Mouse (Mus musculus): ENCODE data around the gene Prcc. TPM values are rescaled to one million over a fixed set of nuclear protein-coding genes. Genes with fewer than 3 reads are reported as not detected.
A peak's percentile ranks its signal among the peaks of the same experiment; 100 is the strongest.
"Not testable (repeated sequence)": the region's sequence is repeated elsewhere in the genome, so short reads cannot be mapped to it uniquely, and the experiment has no call there.

Gene Prcc
- polyA plus RNA-seq, 1 experiment, result 56.5 TPM

DNA sequence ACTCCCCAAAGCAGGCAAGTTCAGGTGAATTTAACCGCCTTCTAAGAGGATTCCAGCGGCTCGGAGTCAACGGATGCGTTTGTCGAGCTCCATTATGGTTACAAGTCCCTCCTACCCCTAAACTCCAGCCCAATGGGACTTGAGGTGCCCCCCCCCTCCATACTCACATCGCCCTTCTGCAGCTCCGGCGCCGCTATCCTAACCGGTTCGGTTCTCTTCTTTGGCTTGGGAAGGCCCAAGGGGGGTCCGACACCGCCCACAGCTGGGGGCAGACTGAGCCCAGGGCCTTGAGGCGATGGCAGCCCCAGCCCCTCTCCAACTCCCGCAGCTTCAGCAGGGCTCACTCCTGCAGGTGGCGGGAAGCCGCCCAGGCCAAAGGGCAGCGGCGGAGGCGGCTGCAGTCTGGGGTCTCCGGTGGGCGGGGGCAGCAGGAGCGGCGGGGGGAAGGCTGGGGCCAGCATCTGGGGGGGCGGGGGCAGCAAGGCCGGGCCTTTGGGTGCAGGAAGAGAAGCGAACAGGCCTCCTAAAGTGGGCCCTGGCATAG, 628 bp downstream of the Prcc start:
- Histone ChIP-seq H3K27ac (ENCODE audit: control insufficient read depth, insufficient read depth, low read depth, low read length, poor library complexity) (peak overlapping the region; percentile 87), H3K4me1 (ENCODE audit: control insufficient read depth, insufficient read depth, low read length) (peaks cover 1% of the 10 kb centered on the region; the same call in 1 of the 2 replicates), H3K4me3 (replicated peaks; ENCODE audit: control insufficient read depth, low read depth, low read length) (peak overlapping the region; percentile 87)
- WGBS, result 1% methylated on average over 24 of the region's 28 CpGs
- TF ChIP-seq POLR2A (IDR thresholded peaks at IDR 0.05; ENCODE audit: borderline replicate concordance, control insufficient read depth, low read depth, low read length) (0 out of 2 replicates have a peak, but pooled peaks have one; percentile 8), CTCF (IDR thresholded peaks at IDR 0.05; ENCODE audit: control insufficient read depth, insufficient read depth, low read length) (no peak)

- H3K4me1 ChIP-seq (ENCODE audit: control insufficient read depth, insufficient read depth, low read length), result peaks cover 1% of the 10 kb centered on the region; the same call in 1 of the 2 replicates
- TF ChIP-seq CTCF (IDR thresholded peaks at IDR 0.05; ENCODE audit: control insufficient read depth, insufficient read depth, low read length) (no peak), POLR2A (IDR thresholded peaks at IDR 0.05; ENCODE audit: borderline replicate concordance, control insufficient read depth, low read depth, low read length) (no peak)
- H3K27ac ChIP-seq (ENCODE audit: control insufficient read depth, insufficient read depth, low read depth, low read length, poor library complexity), result no peak overlapping the region
- WGBS, result 2% methylated on average over 3 of the region's 3 CpGs
- H3K4me3 ChIP-seq (replicated peaks; ENCODE audit: control insufficient read depth, low read depth, low read length), result peak overlapping the region; percentile 85
Measured at GRCm38 (mm10) chr3:87884291-87884690, 1.1 kb downstream of the Prcc start.

GRCm38 (mm10) chr3:87877730-87878129, 7.7 kb downstream of the Prcc start:
- TF ChIP-seq CTCF (IDR thresholded peaks at IDR 0.05; ENCODE audit: control insufficient read depth, insufficient read depth, low read length), result no peak
- no peak for TF ChIP-seq POLR2A (IDR thresholded peaks at IDR 0.05; ENCODE audit: borderline replicate concordance, control insufficient read depth, low read depth, low read length)
- Histone ChIP-seq H3K27ac (ENCODE audit: control insufficient read depth, insufficient read depth, low read depth, low read length, poor library complexity) (no peak overlapping the region), H3K4me3 (replicated peaks; ENCODE audit: control insufficient read depth, low read depth, low read length) (no peak overlapping the region), H3K4me1 (ENCODE audit: control insufficient read depth, insufficient read depth, low read length) (no peaks in the 10 kb centered on the region)
- WGBS, result 94% methylated on average over 4 of the region's 4 CpGs

DNA sequence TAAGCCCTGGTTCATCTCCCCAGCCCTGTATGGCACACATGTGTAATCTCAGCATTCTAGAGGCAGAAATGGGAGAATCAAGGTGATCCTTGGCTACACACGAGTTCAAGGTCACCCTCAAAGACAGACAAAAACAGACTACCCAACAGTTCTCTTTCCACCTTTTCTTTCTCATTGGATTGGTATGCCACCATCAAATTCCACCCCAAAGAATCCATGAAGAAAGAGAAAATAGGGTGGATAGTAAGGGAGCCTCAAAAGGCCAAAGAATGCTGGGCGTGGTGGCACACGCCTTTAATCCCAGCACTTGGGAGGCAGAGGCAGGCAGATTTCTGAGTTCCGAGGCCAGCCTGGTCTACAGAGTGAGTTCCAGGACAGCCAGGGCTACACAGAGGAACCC, 21.3 kb downstream of the Prcc start:
- H3K4me1 ChIP-seq (ENCODE audit: control insufficient read depth, insufficient read depth, low read length); H3K4me3 ChIP-seq (replicated peaks; ENCODE audit: control insufficient read depth, low read depth, low read length); H3K27ac ChIP-seq (ENCODE audit: control insufficient read depth, insufficient read depth, low read depth, low read length, poor library complexity): not testable (repeated sequence)
- WGBS, result 83% methylated on average over 4 of the region's 4 CpGs

GRCm38 (mm10) chr3:87859813-87860212, 25.6 kb downstream of the Prcc start:
- no peak for TF ChIP-seq POLR2A (IDR thresholded peaks at IDR 0.05; ENCODE audit: borderline replicate concordance, control insufficient read depth, low read depth, low read length)
- TF ChIP-seq CTCF (IDR thresholded peaks at IDR 0.05; ENCODE audit: control insufficient read depth, insufficient read depth, low read length), result peak; percentile 57
- no peaks in the 10 kb centered on the region for H3K4me1 ChIP-seq (ENCODE audit: control insufficient read depth, insufficient read depth, low read length)
- H3K4me3 ChIP-seq (replicated peaks; ENCODE audit: control insufficient read depth, low read depth, low read length), result no peak overlapping the region
- WGBS, result 22% methylated on average over 3 of the region's 3 CpGs
- H3K27ac ChIP-seq (ENCODE audit: control insufficient read depth, insufficient read depth, low read depth, low read length, poor library complexity), result no peak overlapping the region

- no peak for TF ChIP-seq CTCF (IDR thresholded peaks at IDR 0.05; ENCODE audit: control insufficient read depth, insufficient read depth, low read length)
- TF ChIP-seq POLR2A (IDR thresholded peaks at IDR 0.05; ENCODE audit: borderline replicate concordance, control insufficient read depth, low read depth, low read length), result no peak
- WGBS, result 89% methylated on average over 8 of the region's 8 CpGs
- Histone ChIP-seq H3K4me3 (replicated peaks; ENCODE audit: control insufficient read depth, low read depth, low read length) (no peak overlapping the region), H3K4me1 (ENCODE audit: control insufficient read depth, insufficient read depth, low read length) (no peaks in the 10 kb centered on the region), H3K27ac (ENCODE audit: control insufficient read depth, insufficient read depth, low read depth, low read length, poor library complexity) (no peak overlapping the region)
Measured at GRCm38 (mm10) chr3:87857666-87858065, 27.7 kb downstream of the Prcc start.

GRCm38 (mm10) chr3:87855936-87856335, 29.5 kb downstream of the Prcc start:
- Histone ChIP-seq H3K27ac (ENCODE audit: control insufficient read depth, insufficient read depth, low read depth, low read length, poor library complexity) (no peak overlapping the region), H3K4me3 (replicated peaks; ENCODE audit: control insufficient read depth, low read depth, low read length) (no peak overlapping the region), H3K4me1 (ENCODE audit: control insufficient read depth, insufficient read depth, low read length) (no peaks in the 10 kb centered on the region)
- 66% methylated on average over 8 of the region's 8 CpGs for WGBS
- TF ChIP-seq POLR2A (IDR thresholded peaks at IDR 0.05; ENCODE audit: borderline replicate concordance, control insufficient read depth, low read depth, low read length) (no peak), CTCF (IDR thresholded peaks at IDR 0.05; ENCODE audit: control insufficient read depth, insufficient read depth, low read length) (no peak)

GRCm38 (mm10) chr3:87854795-87855568, 30.4 kb downstream of the Prcc start:
- TF ChIP-seq POLR2A (IDR thresholded peaks at IDR 0.05; ENCODE audit: borderline replicate concordance, control insufficient read depth, low read depth, low read length), result no peak
- no peak for TF ChIP-seq CTCF (IDR thresholded peaks at IDR 0.05; ENCODE audit: control insufficient read depth, insufficient read depth, low read length)
- no peak overlapping the region for H3K4me3 ChIP-seq (replicated peaks; ENCODE audit: control insufficient read depth, low read depth, low read length)
- 74% methylated on average over 7 of the region's 7 CpGs for WGBS

More at GRCm38 (mm10) chr3:87854795-87855568, 30.4 kb downstream of the Prcc start:
- H3K27ac ChIP-seq (ENCODE audit: control insufficient read depth, insufficient read depth, low read depth, low read length, poor library complexity), result no peak overlapping the region
- no peaks in the 10 kb centered on the region for H3K4me1 ChIP-seq (ENCODE audit: control insufficient read depth, insufficient read depth, low read length)

Data from bone marrow, adult 2 months (tissue).